Mouse (Mus musculus) erythroblast, adult 5-6 weeks (primary cell): ENCODE results near the gene Fgfr2. TPM values are rescaled to one million over a fixed set of nuclear protein-coding genes. Genes with fewer than 3 reads are reported as not detected.

Experiments used
- ATAC-seq: replicated peaks from 2 replicates; pipeline ENCODE4 v1.8.0; 2016; ENCODE audit warnings: moderate number of reproducible peaks, mild to moderate bottlenecking, moderate TSS enrichment, inconsistent platforms; ENCODE audit not compliant: poor library complexity, low FRiP score, severe bottlenecking
- total RNA-seq, 2 experiments: library from RNA; stranded (forward) in 1 of 2; stranded (reverse) in 1 of 2; fragments of 150-400 nt in 1 of 2; fragments of 200-764, 138-1000 nt in 1 of 2; gene quantifications; 2 replicates each; pipeline versions ENCODE4 v1.2.3 to v1.2.4; 2015 to 2017; ENCODE audit warnings: low replicate concordance in 2 of 2

Fgfr2 gene
- total RNA-seq, 2 experiments from 2014 or later, result 4.8 TPM; not detected in 1

GRCm38 (mm10) chr7:132393582-132394175 is 729.5 kb downstream of the Fgfr2 start:
- ATAC-seq, result no peak

- ATAC-seq, result no peak
Observed at GRCm38 (mm10) chr7:132393014-132393406, 730.1 kb downstream of the Fgfr2 start.

GRCm38 (mm10) chr7:132392233-132393013 is 730.7 kb downstream of the Fgfr2 start:
- no peak for ATAC-seq

GRCm38 (mm10) chr7:132389473-132389872 is 733.7 kb downstream of the Fgfr2 start:
- no peak for ATAC-seq

- no peak for ATAC-seq
Observed at GRCm38 (mm10) chr7:132387507-132387906, 735.6 kb downstream of the Fgfr2 start.

- ATAC-seq, result no peak
Observed at GRCm38 (mm10) chr7:132386316-132386715, 736.8 kb downstream of the Fgfr2 start.

- no peak for ATAC-seq
Observed at GRCm38 (mm10) chr7:132385456-132386130, 737.6 kb downstream of the Fgfr2 start.

GRCm38 (mm10) chr7:132384736-132385455 is 738.3 kb downstream of the Fgfr2 start:
- ATAC-seq, result no peak

- no peak for ATAC-seq
Observed at GRCm38 (mm10) chr7:132380634-132381336, 742.4 kb downstream of the Fgfr2 start.

- ATAC-seq, result no peak
Observed at GRCm38 (mm10) chr7:132377913-132378312, 745.2 kb downstream of the Fgfr2 start.

GRCm38 (mm10) chr7:132373594-132374378 is 749.4 kb downstream of the Fgfr2 start:
- no peak for ATAC-seq

- no peak for ATAC-seq
Observed at GRCm38 (mm10) chr7:132372752-132373513, 750.2 kb downstream of the Fgfr2 start.

- ATAC-seq, result no peak
Observed at GRCm38 (mm10) chr7:132371832-132372231, 751.3 kb downstream of the Fgfr2 start.

GRCm38 (mm10) chr7:132369784-132370183 is 753.4 kb downstream of the Fgfr2 start:
- no peak for ATAC-seq

- ATAC-seq, result no peak
Observed at GRCm38 (mm10) chr7:132368859-132369258, 754.3 kb downstream of the Fgfr2 start.

GRCm38 (mm10) chr7:132367344-132367743 is 755.8 kb downstream of the Fgfr2 start:
- ATAC-seq, result no peak

- ATAC-seq, result no peak
Observed at GRCm38 (mm10) chr7:132365703-132366384, 757.3 kb downstream of the Fgfr2 start.

- ATAC-seq, result no peak
Observed at GRCm38 (mm10) chr7:132365111-132365510, 758.0 kb downstream of the Fgfr2 start.
